Mouse (Mus musculus): ENCODE results near the gene Adamts3. TPM values are rescaled to one million over a fixed set of nuclear protein-coding genes. Genes with fewer than 3 reads are reported as not detected.

Adamts3 gene
- polyA plus RNA-seq, 1 experiment from 2014 or later = 0.52 TPM

- Histone ChIP-seq H3K9me3 (ENCODE audit: control insufficient read depth, low read length) (no peaks in the 10 kb centered on the region), H3K27ac (replicated peaks) (no peak overlapping the region), H3K4me2 (replicated peaks; ENCODE audit: low read depth) (no peak overlapping the region), H3K9ac (ENCODE audit: low read length) (no peak overlapping the region), H3K4me1 (replicated peaks; ENCODE audit: control insufficient read depth, insufficient read depth) (no peaks in the 10 kb centered on the region), H3K27me3 (ENCODE audit: control insufficient read depth, insufficient read depth, low read length) (no peaks in the 10 kb centered on the region), H3K36me3 (ENCODE audit: control insufficient read depth, insufficient read depth, low read length) (no peaks in the 10 kb centered on the region), H3K4me3 (ENCODE audit: low read depth, low read length) (no peak overlapping the region)
- WGBS = 81% methylated on average over 5 of the region's 5 CpGs
- TF ChIP-seq CTCF (IDR thresholded peaks at IDR 0.05; ENCODE audit: low read depth) = no peak
- TF ChIP-seq EP300 (optimal IDR thresholded peaks at IDR 0.05) = no peak
- DNase-seq (ENCODE audit: low spot score) (no peak), ATAC-seq (ENCODE audit: low FRiP score, low TSS enrichment) (no peak)
Observed at GRCm38 (mm10) chr5:89901026-89901425, 17.9 kb upstream of the Adamts3 start.

- Histone ChIP-seq H3K9ac (ENCODE audit: low read length) (no peak overlapping the region), H3K4me1 (replicated peaks; ENCODE audit: control insufficient read depth, insufficient read depth) (no peaks in the 10 kb centered on the region), H3K9me3 (ENCODE audit: control insufficient read depth, low read length) (no peaks in the 10 kb centered on the region), H3K36me3 (ENCODE audit: control insufficient read depth, insufficient read depth, low read length) (no peaks in the 10 kb centered on the region), H3K4me2 (replicated peaks; ENCODE audit: low read depth) (no peak overlapping the region), H3K27ac (replicated peaks) (no peak overlapping the region), H3K4me3 (ENCODE audit: low read depth, low read length) (no peak overlapping the region), H3K27me3 (ENCODE audit: control insufficient read depth, insufficient read depth, low read length) (no peaks in the 10 kb centered on the region)
- TF ChIP-seq EP300 (optimal IDR thresholded peaks at IDR 0.05) = no peak
- TF ChIP-seq CTCF (IDR thresholded peaks at IDR 0.05; ENCODE audit: low read depth) = no peak; the same call in 1 of the 2 replicates
- ATAC-seq (ENCODE audit: low FRiP score, low TSS enrichment) = no peak
- WGBS = 65% methylated on average over 9 of the region's 9 CpGs
- DNase-seq (ENCODE audit: low spot score) = peak; percentile 43
Observed at GRCm38 (mm10) chr5:89897495-89897894, 14.4 kb upstream of the Adamts3 start.

- no peak for DNase-seq (ENCODE audit: low spot score)
- no peak overlapping the region for H3K9ac ChIP-seq (ENCODE audit: low read length)
- no peak for ATAC-seq (ENCODE audit: low FRiP score, low TSS enrichment)
- no peak overlapping the region for H3K4me3 ChIP-seq (ENCODE audit: low read depth, low read length)
- no peaks in the 10 kb centered on the region for H3K36me3 ChIP-seq (ENCODE audit: control insufficient read depth, insufficient read depth, low read length)
- H3K27ac ChIP-seq (replicated peaks) = no peak overlapping the region
- TF ChIP-seq CTCF (IDR thresholded peaks at IDR 0.05; ENCODE audit: low read depth) = no peak
- TF ChIP-seq EP300 (optimal IDR thresholded peaks at IDR 0.05) = no peak
- WGBS = 75% methylated on average over 7 of the region's 7 CpGs
- H3K4me2 ChIP-seq (replicated peaks; ENCODE audit: low read depth) = no peak overlapping the region
- no peaks in the 10 kb centered on the region for H3K4me1 ChIP-seq (replicated peaks; ENCODE audit: control insufficient read depth, insufficient read depth)
- H3K9me3 ChIP-seq (ENCODE audit: control insufficient read depth, low read length) = no peaks in the 10 kb centered on the region
- H3K27me3 ChIP-seq (ENCODE audit: control insufficient read depth, insufficient read depth, low read length) = no peaks in the 10 kb centered on the region
Observed at GRCm38 (mm10) chr5:89895520-89895919, 12.4 kb upstream of the Adamts3 start.

GRCm38 (mm10) chr5:89884991-89885390 lies 1.9 kb upstream of the Adamts3 start:
- TF ChIP-seq EP300 (optimal IDR thresholded peaks at IDR 0.05) = no peak
- H3K4me3 ChIP-seq (ENCODE audit: low read depth, low read length) = no peak overlapping the region
- no peak overlapping the region for H3K27ac ChIP-seq (replicated peaks)
- no peak overlapping the region for H3K9ac ChIP-seq (ENCODE audit: low read length)
- no peaks in the 10 kb centered on the region for H3K4me1 ChIP-seq (replicated peaks; ENCODE audit: control insufficient read depth, insufficient read depth)
- no peaks in the 10 kb centered on the region for H3K36me3 ChIP-seq (ENCODE audit: control insufficient read depth, insufficient read depth, low read length)
- WGBS = 30% methylated on average over 4 of the region's 4 CpGs
- no peaks in the 10 kb centered on the region for H3K27me3 ChIP-seq (ENCODE audit: control insufficient read depth, insufficient read depth, low read length)
- DNase-seq (ENCODE audit: low spot score) (no peak), ATAC-seq (ENCODE audit: low FRiP score, low TSS enrichment) (no peak)
- H3K4me2 ChIP-seq (replicated peaks; ENCODE audit: low read depth) = no peak overlapping the region
- H3K9me3 ChIP-seq (ENCODE audit: control insufficient read depth, low read length) = no peaks in the 10 kb centered on the region

- WGBS = 10% methylated on average over 8 of the region's 8 CpGs
- no peak overlapping the region for H3K9ac ChIP-seq (ENCODE audit: low read length)
- no peak overlapping the region for H3K27ac ChIP-seq (replicated peaks)
- no peaks in the 10 kb centered on the region for H3K27me3 ChIP-seq (ENCODE audit: control insufficient read depth, insufficient read depth, low read length)
- TF ChIP-seq EP300 (optimal IDR thresholded peaks at IDR 0.05) (no peak), CTCF (IDR thresholded peaks at IDR 0.05; ENCODE audit: low read depth) (no peak)
- ATAC-seq (ENCODE audit: low FRiP score, low TSS enrichment) (no peak), DNase-seq (ENCODE audit: low spot score) (no peak)
- H3K4me1 ChIP-seq (replicated peaks; ENCODE audit: control insufficient read depth, insufficient read depth) = no peaks in the 10 kb centered on the region
- no peaks in the 10 kb centered on the region for H3K36me3 ChIP-seq (ENCODE audit: control insufficient read depth, insufficient read depth, low read length)
- peak overlapping the region; percentile 99 for H3K4me2 ChIP-seq (replicated peaks; ENCODE audit: low read depth)
- peak overlapping the region; percentile 68 for H3K4me3 ChIP-seq (ENCODE audit: low read depth, low read length)
- no peaks in the 10 kb centered on the region for H3K9me3 ChIP-seq (ENCODE audit: control insufficient read depth, low read length)
Observed at GRCm38 (mm10) chr5:89883908-89884204, 722 bp upstream of the Adamts3 start.

- 0% methylated on average over 34 of the region's 35 CpGs for WGBS
- H3K27ac ChIP-seq (replicated peaks) = no peak overlapping the region
- DNase-seq (ENCODE audit: low spot score) = peak; percentile 49
Observed at GRCm38 (mm10) chr5:89882091-89882734, 921 bp downstream of the Adamts3 start.

More at GRCm38 (mm10) chr5:89882091-89882734, 921 bp downstream of the Adamts3 start:
- H3K4me3 ChIP-seq (ENCODE audit: low read depth, low read length) = peak overlapping the region; percentile 68
- H3K27me3 ChIP-seq (ENCODE audit: control insufficient read depth, insufficient read depth, low read length) = no peaks in the 10 kb centered on the region
- H3K36me3 ChIP-seq (ENCODE audit: control insufficient read depth, insufficient read depth, low read length) = no peaks in the 10 kb centered on the region
- H3K4me2 ChIP-seq (replicated peaks; ENCODE audit: low read depth) = peak overlapping the region; percentile 99
- no peaks in the 10 kb centered on the region for H3K9me3 ChIP-seq (ENCODE audit: control insufficient read depth, low read length)
- peak; percentile 81 for ATAC-seq (ENCODE audit: low FRiP score, low TSS enrichment)
- peak overlapping the region; percentile 69 for H3K9ac ChIP-seq (ENCODE audit: low read length)
- TF ChIP-seq CTCF (IDR thresholded peaks at IDR 0.05; ENCODE audit: low read depth) = no peak
- TF ChIP-seq EP300 (optimal IDR thresholded peaks at IDR 0.05) = no peak
- no peaks in the 10 kb centered on the region for H3K4me1 ChIP-seq (replicated peaks; ENCODE audit: control insufficient read depth, insufficient read depth)

Data from stomach, postnatal 0 days (tissue).